Mouse (Mus musculus) forebrain, embryonic 13.5 days (tissue): ENCODE results near the gene Slc25a30. TPM values are rescaled to one million over a fixed set of nuclear protein-coding genes. Genes with fewer than 3 reads are reported as not detected.

Source experiments
- ATAC-seq: fragments of 200-750 bp; cut with Nextera tagmentation; 2 replicates; pipeline ENCODE4 v1.8.0; 2017
- H3K27ac ChIP-seq: fragments of 300-500 bp; sonication (generic); 2 replicates; pipeline ENCODE4 v1.5.1; 2015; ENCODE audit warnings: inconsistent platforms, mild to moderate bottlenecking, moderate library complexity
- H3K27me3 ChIP-seq: fragments of 300-500 bp; sonication (generic); 2 replicates; pipeline ENCODE4 v1.6.1; 2015; ENCODE audit warnings: mild to moderate bottlenecking, inconsistent platforms
- H3K36me3 ChIP-seq: fragments of 300-500 bp; sonication (generic); 2 replicates; pipeline ENCODE4 v1.6.1; 2015; ENCODE audit warnings: mild to moderate bottlenecking, inconsistent platforms; ENCODE audit not compliant: poor library complexity, severe bottlenecking
- H3K4me1 ChIP-seq: fragments of 300-500 bp; sonication (generic); 2 replicates; pipeline ENCODE4 v1.6.1; 2015; ENCODE audit warnings: inconsistent platforms
- H3K4me2 ChIP-seq: fragments of 300-500 bp; sonication (generic); 2 replicates; pipeline ENCODE4 v1.6.1; 2015; ENCODE audit warnings: inconsistent platforms, mild to moderate bottlenecking, moderate library complexity
- H3K4me3 ChIP-seq: fragments of 300-500 bp; sonication (generic); 2 replicates; pipeline ENCODE4 v1.5.1; 2015; ENCODE audit warnings: mild to moderate bottlenecking, inconsistent platforms
- H3K9ac ChIP-seq: fragments of 300-500 bp; sonication (generic); 2 replicates; pipeline ENCODE4 v1.6.1; 2015; ENCODE audit warnings: mild to moderate bottlenecking, inconsistent platforms
- H3K9me3 ChIP-seq: fragments of 300-500 bp; sonication (generic); replicated peaks from 2 replicates; pipeline ENCODE4 v1.6.1; 2016; ENCODE audit warnings: inconsistent platforms
- WGBS: fragments of 180-500 bp; shearing (Covaris S2); methylation state at CpG from one replicate; pipeline ENCODE4 v1.1.7; 2015; 5-methylcytosine and 5-hydroxymethylcytosine counted together
- polyA plus RNA-seq: library from polyadenylated mRNA; unstranded; fragments of >200 nt; fragmentation: Nextera tagmentation; extraction: Ambion mirVana; gene quantifications from 2 replicates; pipeline ENCODE4 v1.2.1, GENCODE M21; 2015

The Slc25a30 gene
- polyA plus RNA-seq, 1 experiment from 2014 or later = 9.5 TPM

DNA sequence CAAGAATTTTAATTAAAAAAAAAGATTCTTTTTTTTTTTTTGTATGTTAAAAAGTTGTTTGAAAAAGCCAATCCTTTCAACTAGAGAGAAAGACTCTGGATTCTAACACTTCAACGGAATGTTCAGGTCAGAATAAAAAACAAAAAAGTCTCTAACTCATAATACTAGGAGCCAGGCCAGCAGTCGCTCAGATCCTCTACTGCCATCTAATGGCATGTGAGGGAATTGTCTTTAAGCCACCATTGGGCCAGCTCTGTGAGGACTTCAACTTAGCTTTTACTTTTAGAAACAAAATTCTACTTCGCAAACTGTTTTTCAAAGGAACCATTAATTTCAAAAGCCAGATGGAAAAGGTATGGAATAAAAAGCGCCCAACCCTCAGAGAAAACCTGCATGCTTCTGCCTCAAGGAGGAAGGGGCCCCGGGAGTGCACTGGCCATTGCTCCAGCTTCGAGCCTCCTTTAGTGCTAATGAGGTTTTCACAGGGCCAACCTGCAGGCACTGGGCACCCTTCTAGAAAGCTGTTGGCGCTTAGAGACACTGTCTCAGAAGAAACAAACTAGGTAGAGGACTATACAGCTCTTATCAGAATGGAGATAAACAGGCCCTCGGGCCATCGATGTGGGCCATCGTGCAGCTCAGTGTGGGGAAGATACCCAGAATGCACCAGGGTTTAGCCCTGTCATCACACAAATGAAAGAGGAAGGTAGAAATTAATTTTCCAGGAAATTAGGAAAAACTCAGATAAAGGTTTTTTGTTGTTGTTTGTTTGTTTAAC, 25.6 kb downstream of the Slc25a30 start:
- no peaks in the 10 kb centered on the region for H3K4me1 ChIP-seq
- H3K4me3 ChIP-seq = no peak overlapping the region
- peaks cover 37% of the 10 kb centered on the region for H3K36me3 ChIP-seq
- 0 out of 2 replicates have a peak, but pooled peaks have one; percentile 48 for ATAC-seq
- WGBS = 63% methylated on average over 10 of the region's 10 CpGs
- H3K9ac ChIP-seq = no peak overlapping the region
- no peak overlapping the region for H3K27ac ChIP-seq
- no peak overlapping the region for H3K4me2 ChIP-seq
- H3K27me3 ChIP-seq = peaks cover 10% of the 10 kb centered on the region
- no peaks in the 10 kb centered on the region for H3K9me3 ChIP-seq

DNA sequence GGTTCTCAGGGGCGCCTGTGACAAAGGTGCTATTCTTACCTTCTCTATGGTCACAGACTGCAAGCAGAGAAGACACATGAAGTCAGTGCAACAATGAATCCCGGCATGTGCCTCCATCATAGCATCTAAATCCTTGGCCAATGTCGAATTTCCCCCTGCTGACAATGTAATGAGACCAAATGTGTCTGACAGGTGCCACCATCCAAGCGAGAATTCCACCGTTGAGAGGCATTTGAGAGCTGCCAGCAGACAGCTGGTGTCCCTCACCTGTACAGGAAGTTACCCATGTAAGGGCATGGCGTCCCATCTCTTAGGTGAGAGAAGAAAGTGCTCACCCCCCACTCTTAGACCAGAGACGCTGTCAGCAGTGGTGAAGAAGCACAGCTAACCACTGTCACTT, 28.4 kb downstream of the Slc25a30 start:
- H3K4me1 ChIP-seq = peaks cover 4% of the 10 kb centered on the region
- H3K36me3 ChIP-seq = peaks cover 19% of the 10 kb centered on the region
- H3K9ac ChIP-seq = no peak overlapping the region
- no peak overlapping the region for H3K27ac ChIP-seq
- no peak for ATAC-seq
- H3K4me2 ChIP-seq = no peak overlapping the region
- 79% methylated on average over 7 of the region's 7 CpGs for WGBS
- H3K9me3 ChIP-seq = no peaks in the 10 kb centered on the region
- H3K27me3 ChIP-seq = peaks cover 10% of the 10 kb centered on the region
- no peak overlapping the region for H3K4me3 ChIP-seq

DNA sequence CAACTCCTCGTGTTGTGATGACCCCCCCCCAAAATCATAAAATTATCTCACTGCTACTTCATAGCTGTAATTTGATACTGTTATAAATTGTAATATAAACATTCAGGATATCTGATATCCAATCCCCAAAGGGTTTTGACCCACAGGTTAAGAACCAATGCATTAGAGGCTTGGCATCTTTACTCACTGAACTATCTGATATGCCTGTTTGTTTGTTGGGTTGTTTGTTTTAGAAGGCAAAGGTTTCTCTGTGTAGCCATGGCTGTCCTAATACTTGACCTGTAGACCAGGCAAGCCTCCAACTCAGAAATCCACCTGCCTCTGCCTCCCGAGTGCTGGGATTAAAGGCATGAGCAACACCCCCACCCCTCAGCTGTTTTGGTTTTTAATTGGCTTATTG, 29.0 kb downstream of the Slc25a30 start:
- Histone ChIP-seq H3K36me3 (peaks cover 15% of the 10 kb centered on the region), H3K4me3 (no peak overlapping the region), H3K27ac (no peak overlapping the region), H3K9ac (no peak overlapping the region), H3K4me2 (no peak overlapping the region), H3K27me3 (peaks cover 10% of the 10 kb centered on the region), H3K9me3 (no peaks in the 10 kb centered on the region), H3K4me1 (peaks cover 10% of the 10 kb centered on the region)
- no peak for ATAC-seq
- WGBS = 84% methylated on average over 2 of the region's 2 CpGs

DNA sequence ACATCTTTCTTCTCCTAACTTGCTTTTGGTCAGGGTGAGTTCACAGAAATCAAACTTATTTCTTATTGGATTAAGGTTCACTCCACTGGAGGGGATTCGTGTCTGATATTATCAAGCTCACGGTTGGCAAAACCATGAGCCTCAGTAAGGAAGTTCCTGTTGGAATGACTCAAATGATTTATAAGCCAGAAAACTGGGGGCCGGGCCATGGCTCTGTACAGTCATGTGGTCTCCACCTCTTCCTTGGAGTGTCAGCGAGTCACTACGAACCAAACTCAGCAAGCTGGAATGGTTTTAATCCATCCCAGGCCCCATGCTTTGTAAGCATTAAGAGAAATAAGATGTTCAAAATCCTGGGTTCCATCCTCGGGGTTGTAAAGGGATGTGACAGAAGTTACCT, 29.9 kb downstream of the Slc25a30 start:
- Histone ChIP-seq H3K9ac (no peak overlapping the region), H3K27me3 (peaks cover 10% of the 10 kb centered on the region), H3K36me3 (peaks cover 6% of the 10 kb centered on the region), H3K9me3 (no peaks in the 10 kb centered on the region), H3K4me2 (no peak overlapping the region), H3K4me1 (peaks cover 18% of the 10 kb centered on the region), H3K4me3 (no peak overlapping the region), H3K27ac (no peak overlapping the region)
- WGBS = 92% methylated on average over 6 of the region's 6 CpGs
- no peak for ATAC-seq

DNA sequence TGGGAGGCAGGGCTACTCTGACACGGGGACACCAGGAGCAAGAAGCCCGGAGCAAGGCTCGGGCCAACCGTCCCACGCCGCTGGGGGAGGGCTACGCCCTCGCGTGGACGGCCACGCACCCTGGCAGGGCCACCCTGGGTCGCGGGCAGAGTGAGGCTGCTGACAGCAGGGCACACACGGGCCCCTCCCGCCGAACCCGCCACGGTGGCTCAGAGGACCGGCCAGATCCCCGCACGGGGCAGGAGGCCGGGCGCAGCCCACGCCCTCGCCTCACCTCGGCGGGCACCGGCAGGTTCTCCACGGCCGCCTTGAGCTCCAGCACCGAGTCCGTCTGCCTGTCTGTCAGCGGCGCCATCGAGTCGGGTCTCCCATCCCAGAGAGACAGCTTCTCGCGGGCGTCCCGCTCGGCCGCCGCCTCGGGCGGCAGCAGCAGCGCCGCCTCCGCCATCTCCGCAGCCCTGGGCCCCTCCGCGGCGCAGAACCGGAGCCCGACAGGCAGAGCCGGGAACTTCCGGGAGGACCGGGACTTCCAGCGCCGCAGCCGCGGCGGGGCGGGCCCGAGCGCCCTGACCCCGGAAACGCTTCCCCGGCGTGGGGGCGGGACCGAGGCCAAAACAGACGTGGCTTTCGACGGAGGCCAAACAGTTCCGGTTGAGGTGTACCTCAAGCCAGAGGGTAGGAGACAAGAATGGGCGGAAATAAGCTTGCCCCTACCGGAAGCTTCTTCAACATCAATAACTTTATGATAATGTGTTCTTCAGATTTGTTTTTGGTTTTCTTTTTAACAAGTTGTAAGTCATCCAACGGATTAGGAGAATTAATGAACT, 32.6 kb downstream of the Slc25a30 start, which contains the start of gene Cog3:
Gene Cog3, minus strand, starts transcription at position 527 of the 827 bp plus-strand sequence.
- under 1% methylated on average over 74 of the region's 78 CpGs for WGBS

DNA sequence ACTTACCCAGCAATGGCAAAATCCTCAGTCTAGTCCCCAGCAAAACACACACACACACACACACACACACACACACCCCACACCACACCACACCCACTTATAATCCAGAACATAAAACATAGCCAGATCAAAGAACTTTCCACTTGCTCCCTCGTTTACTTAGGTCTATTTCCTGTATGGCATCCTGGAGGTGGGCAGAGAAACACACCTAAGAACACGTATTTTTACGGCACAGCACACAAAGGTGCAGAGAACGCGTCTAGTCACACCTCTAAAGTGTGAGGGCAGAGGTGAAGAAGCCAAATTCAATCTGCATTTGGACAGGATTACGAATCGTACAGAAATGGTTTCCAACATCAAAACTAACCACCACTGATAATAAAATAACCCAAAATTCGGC, 33.6 kb downstream of the Slc25a30 start:
- Histone ChIP-seq H3K4me1 (peaks cover 30% of the 10 kb centered on the region), H3K9ac (peak overlapping the region; percentile 92), H3K4me2 (peak overlapping the region; percentile 81), H3K27me3 (peaks cover 10% of the 10 kb centered on the region), H3K27ac (no peak overlapping the region), H3K4me3 (peak overlapping the region; percentile 92), H3K9me3 (no peaks in the 10 kb centered on the region), H3K36me3 (0 out of 2 replicates have a peak, but pooled peaks cover 5% of the 10 kb centered on the region)
- ATAC-seq = no peak
- WGBS = 72% methylated on average over 8 of the region's 8 CpGs

More for the DNA sequence above, 32.6 kb downstream of the Slc25a30 start, which contains the start of gene Cog3:
- Histone ChIP-seq H3K9me3 (no peaks in the 10 kb centered on the region), H3K9ac (peak within 1 kb of the TSS; percentile 92), H3K36me3 (0 out of 2 replicates have a peak, but pooled peaks cover 1% of the 10 kb centered on the region), H3K4me1 (peaks cover 30% of the 10 kb centered on the region), H3K4me2 (peak within 1 kb of the TSS; percentile 81), H3K4me3 (peak within 1 kb of the TSS; percentile 92), H3K27me3 (peaks cover 10% of the 10 kb centered on the region), H3K27ac (peak within 1 kb of the TSS; percentile 79)
- ATAC-seq = peak; percentile 98

DNA sequence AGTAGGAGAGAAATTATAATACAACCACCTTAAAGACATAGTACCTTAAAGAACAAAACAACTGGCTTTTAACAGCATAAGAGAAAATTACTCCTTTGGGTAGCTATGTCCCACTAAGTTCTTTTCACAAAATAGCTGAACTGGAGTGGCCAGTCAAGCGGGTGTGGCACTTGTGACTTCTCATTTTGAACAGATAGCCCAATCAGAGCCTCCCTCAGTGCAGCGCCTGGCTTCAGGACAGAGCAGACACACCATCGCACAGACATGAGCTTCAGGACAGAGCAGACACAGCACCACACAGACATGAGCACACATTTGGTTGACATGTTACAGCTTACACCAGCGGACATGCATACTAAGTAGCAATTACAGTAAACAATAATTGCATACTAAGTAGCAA, 35.8 kb downstream of the Slc25a30 start:
- no peak overlapping the region for H3K27ac ChIP-seq
- H3K9ac ChIP-seq = peak overlapping the region; percentile 5; the same call in 1 of the 2 replicates
- WGBS = 74% methylated on average over 4 of the region's 4 CpGs
- H3K4me1 ChIP-seq = peaks cover 30% of the 10 kb centered on the region
- ATAC-seq = no peak
- no peak overlapping the region for H3K4me3 ChIP-seq
- H3K9me3 ChIP-seq = no peaks in the 10 kb centered on the region
- H3K36me3 ChIP-seq = peaks cover 15% of the 10 kb centered on the region
- no peak overlapping the region for H3K4me2 ChIP-seq
- no peaks in the 10 kb centered on the region for H3K27me3 ChIP-seq

DNA sequence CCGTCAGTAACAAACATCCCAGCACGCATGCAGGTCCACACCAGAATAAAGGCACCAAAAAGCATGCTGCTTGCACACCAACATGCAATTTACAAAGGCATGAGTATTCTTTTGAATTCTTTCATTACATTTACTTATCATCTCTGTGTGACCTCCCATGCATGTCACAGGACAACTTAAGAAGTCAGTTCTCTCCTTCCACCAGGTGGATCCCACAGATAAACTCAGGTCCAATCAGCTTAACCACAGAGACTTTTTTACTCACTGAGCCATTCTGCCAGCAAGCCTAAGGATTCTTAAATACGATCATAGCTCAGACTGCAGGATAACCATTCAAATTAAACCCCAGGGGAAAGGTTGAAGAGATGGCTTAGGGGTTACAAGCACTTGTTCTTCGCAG, 37.7 kb downstream of the Slc25a30 start:
- no peak for ATAC-seq
- no peaks in the 10 kb centered on the region for H3K9me3 ChIP-seq
- peaks cover 28% of the 10 kb centered on the region for H3K36me3 ChIP-seq
- WGBS = 93% methylated on average over 4 of the region's 4 CpGs
- H3K9ac ChIP-seq = no peak overlapping the region; the same call in 1 of the 2 replicates
- H3K4me2 ChIP-seq = no peak overlapping the region
- no peak overlapping the region for H3K4me3 ChIP-seq
- H3K4me1 ChIP-seq = peaks cover 30% of the 10 kb centered on the region
- no peaks in the 10 kb centered on the region for H3K27me3 ChIP-seq
- H3K27ac ChIP-seq = no peak overlapping the region

DNA sequence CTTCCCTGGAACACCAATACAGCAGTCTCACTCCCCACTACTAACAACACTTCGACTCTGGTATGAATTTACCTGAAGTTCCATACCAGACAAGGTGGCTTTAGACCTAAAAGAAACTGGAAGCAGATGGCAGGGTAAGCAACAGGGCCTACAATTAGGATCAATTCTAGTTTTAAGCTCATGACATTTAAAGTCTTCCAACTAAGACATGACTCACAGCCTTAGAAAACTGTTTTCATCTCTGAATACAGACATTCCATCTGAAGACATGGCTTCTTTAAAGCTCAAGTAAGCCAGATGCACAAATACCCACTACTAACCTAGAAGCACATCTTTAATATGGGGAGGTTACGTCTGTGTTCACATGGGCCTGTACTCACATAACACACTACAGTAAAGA, 38.9 kb downstream of the Slc25a30 start:
- Histone ChIP-seq H3K4me2 (no peak overlapping the region), H3K4me1 (peaks cover 21% of the 10 kb centered on the region), H3K27me3 (no peaks in the 10 kb centered on the region), H3K9ac (no peak overlapping the region), H3K4me3 (no peak overlapping the region), H3K9me3 (no peaks in the 10 kb centered on the region), H3K36me3 (peaks cover 31% of the 10 kb centered on the region), H3K27ac (no peak overlapping the region)
- no peak for ATAC-seq
- WGBS = 96% methylated on average over 2 of the region's 2 CpGs

DNA sequence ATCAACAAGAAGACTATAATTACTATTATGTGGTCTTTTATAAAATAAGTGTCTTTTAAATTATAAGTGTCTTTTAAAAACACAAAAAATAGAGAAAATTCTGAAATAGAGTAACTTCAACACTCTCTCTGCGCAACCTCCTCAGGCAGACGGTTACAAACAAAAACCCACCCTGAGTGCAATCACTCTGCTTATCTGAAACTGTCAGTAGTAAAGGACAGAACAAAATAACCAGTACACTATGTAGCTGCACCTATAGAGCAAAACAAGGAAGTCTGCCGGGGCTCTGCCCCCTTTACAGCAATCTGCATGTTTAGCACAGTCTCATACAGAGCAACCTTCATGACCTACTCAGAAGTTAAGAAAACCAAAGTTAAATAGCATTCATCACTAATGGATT, 44.9 kb downstream of the Slc25a30 start:
- WGBS = 81% methylated on average over 3 of the region's 3 CpGs
- ATAC-seq = no peak
- Histone ChIP-seq H3K27me3 (no peaks in the 10 kb centered on the region), H3K27ac (no peak overlapping the region), H3K9me3 (no peaks in the 10 kb centered on the region), H3K4me1 (no peaks in the 10 kb centered on the region), H3K4me2 (no peak overlapping the region), H3K9ac (no peak overlapping the region), H3K4me3 (no peak overlapping the region), H3K36me3 (peaks cover 62% of the 10 kb centered on the region)

DNA sequence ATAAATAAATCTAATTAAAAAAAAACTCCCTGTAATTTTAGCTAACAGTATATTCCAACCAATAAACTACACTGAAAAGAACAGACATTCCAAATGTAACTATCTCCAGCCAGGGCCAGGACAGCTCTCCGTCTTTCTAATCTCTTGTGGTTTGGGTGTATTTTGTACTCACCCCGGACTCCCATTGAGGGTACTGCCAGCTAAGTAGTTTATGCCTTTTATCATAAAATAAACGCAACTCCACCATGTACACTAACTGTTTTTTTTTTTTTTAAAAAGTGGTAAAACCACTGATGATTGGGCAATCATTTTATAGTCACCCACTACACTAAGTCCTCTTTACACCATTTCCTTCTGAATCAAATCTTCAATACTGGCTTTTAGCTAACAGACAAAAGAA, 51.2 kb downstream of the Slc25a30 start:
- Histone ChIP-seq H3K9ac (no peak overlapping the region), H3K9me3 (no peaks in the 10 kb centered on the region), H3K27me3 (no peaks in the 10 kb centered on the region), H3K27ac (no peak overlapping the region), H3K4me3 (no peak overlapping the region), H3K4me1 (no peaks in the 10 kb centered on the region), H3K36me3 (peaks cover 81% of the 10 kb centered on the region), H3K4me2 (no peak overlapping the region)
- WGBS = 95% methylated on average over 3 of the region's 3 CpGs
- no peak for ATAC-seq

DNA sequence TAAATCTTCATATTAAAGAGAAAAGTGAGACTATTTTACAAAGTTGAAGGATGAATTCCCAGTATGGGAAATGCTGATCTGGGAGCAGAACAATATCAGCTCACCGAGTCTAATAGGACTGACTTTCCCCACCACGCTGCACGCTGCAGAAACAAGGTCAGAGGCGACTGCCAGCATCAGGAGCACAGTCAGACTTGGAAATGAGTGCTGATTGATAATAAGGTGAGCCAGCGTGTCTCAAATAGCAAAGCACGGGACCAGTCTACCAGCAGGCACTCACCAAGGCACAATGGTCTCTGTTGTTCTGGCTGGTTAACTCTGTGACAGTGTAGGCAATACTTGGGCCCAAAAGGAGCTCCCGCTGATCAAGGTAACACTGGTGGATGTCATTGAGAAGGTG, 54.2 kb downstream of the Slc25a30 start:
- H3K27me3 ChIP-seq = no peaks in the 10 kb centered on the region
- H3K4me3 ChIP-seq = no peak overlapping the region
- no peaks in the 10 kb centered on the region for H3K9me3 ChIP-seq
- no peak overlapping the region for H3K27ac ChIP-seq
- H3K9ac ChIP-seq = no peak overlapping the region
- no peak overlapping the region for H3K4me2 ChIP-seq
- ATAC-seq = no peak
- 90% methylated on average over 7 of the region's 7 CpGs for WGBS
- no peaks in the 10 kb centered on the region for H3K4me1 ChIP-seq
- H3K36me3 ChIP-seq = peaks cover 87% of the 10 kb centered on the region
